Mouse (Mus musculus): ENCODE results near the gene Olfr547. TPM values are rescaled to one million over a fixed set of nuclear protein-coding genes. Genes with fewer than 3 reads are reported as not detected.
"Not testable (repeated sequence)": the region's sequence is repeated elsewhere in the genome, so short reads cannot be mapped to it uniquely, and the experiment has no call there.

Olfr547 gene
- polyA plus RNA-seq (2017; shearing (Covaris generic)), result not detected

DNA sequence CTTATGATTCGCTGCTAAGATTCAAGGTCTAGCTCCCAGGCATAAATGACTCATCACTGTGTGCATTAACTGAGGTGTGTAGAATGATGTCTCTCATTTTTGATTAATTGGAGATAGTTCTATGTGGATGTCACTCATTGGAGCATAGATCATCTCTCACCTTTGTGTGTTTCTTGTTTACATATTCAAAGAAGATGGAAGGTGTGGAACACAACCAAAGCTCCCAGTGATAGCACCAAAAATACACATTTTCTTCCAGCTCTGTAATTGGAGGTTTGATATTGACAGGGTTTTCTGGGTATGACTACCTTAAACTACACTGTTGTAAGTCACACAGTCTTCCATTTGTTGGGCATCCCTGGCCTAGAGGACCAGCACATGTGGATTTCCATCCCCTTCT, at the start of gene Olfr547:
Gene Olfr547 (plus strand): TSS at position 301 of the 400 bp plus-strand sequence.
- ATAC-seq, result no peak

DNA sequence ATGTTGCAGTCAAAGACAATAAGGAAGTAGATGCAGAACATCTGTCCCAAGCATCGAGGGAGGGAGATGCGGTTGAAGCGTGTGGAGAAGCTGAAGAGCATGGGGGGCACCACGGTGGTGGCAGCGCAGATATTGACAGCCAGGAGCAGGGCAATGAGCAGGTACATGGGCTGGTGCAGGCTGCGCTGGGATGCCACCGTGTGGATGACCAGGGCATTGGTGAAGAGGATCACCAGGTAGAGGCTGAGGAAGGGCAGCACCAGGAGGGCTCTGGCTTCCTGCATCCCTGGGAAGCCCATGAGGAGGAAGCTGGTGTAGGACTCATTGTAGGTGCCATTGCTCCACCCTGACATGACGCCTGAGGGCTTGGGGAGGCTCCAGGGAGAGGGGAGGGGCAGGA, 49.8 kb upstream of the Olfr547 start:
- not testable (repeated sequence) for ATAC-seq

GRCm38 (mm10) chr7:102486105-102486504, 48.4 kb upstream of the Olfr547 start:
- ATAC-seq, result no peak

DNA sequence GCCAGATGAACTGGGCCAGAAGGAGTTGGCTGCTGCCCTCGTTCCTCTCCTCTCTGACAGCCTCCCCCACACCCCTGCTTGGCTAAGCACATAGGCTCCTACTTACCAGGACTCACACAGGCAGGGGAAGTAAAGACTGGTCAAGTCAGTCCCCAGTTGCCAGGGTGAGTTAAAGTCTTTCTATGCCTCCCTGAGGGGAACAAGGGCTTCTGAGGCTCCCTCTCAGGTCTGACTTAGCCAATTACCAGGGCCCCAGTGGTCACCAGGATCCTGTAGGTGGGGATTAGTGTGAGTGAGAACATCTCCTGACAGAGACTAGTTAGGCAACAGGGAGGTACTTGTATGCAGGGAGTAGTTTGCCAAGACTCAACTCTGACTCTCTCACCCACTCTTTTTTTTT, 46.4 kb upstream of the Olfr547 start, which contains the start of gene Olfr544:
Gene Olfr544 (minus strand): TSS at position 153 of the 400 bp plus-strand sequence.
- ATAC-seq, result no peak

DNA sequence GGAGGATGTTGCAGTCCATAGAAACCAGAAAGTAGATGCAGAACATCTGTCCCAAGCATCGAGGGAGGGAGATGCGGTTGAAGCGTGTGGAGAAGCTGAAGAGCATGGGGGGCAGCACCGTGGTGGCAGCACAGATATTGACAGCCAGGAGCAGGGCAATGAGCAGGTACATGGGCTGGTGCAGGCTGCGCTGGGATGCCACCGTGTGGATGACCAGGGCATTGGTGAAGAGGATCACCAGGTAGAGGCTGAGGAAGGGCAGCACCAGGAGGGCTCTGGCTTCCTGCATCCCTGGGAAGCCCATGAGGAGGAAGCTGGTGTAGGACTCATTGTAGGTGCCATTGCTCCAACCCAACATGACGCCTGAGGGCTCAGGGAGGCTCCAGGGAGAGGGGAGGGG, 40.1 kb upstream of the Olfr547 start:
- not testable (repeated sequence) for ATAC-seq

DNA sequence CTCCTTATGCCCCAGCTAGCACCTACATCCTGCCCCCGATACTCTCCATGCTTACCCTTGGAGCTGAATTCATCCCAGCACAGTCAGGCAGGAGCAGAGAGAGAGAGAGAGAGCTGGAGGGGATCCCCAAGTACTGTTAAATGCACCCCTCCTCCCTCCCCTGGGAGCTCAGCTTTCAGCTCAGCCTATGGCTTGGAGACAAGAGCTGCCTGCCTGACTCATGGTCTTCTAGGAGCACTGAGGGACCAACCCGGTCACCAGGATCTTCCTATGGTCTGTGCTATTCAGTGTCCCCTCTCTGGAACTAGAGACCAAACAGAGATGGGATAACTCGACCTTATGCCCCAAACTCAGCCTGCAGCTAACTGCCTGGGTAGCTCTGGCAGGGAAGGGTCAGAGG, 35.1 kb upstream of the Olfr547 start, which contains the start of gene Olfr545:
Gene Olfr545 (minus strand): TSS at position 101 of the 400 bp plus-strand sequence.
- no peak for ATAC-seq

- no peak for ATAC-seq
Measured at GRCm38 (mm10) chr7:102501986-102502385, 32.6 kb upstream of the Olfr547 start.

DNA sequence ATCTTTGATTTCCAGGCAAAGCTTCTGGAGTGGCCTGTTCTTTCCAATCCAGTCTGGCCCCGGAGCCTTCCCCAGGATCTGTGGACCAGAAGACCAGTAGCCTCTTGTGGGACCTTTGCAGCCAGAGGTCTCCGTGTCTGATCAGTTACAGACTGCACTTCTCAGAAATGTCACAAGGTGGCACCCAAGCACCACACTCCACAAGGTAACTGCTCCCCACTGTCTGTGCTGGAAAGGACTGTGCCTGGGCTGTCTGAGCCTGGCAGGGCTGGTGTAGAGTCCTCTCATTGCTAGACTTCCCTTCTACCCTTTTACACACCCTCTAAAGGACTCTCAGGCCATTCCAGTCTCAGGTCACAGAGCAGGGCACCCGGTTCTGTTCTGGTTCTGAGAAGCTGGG, 27.7 kb upstream of the Olfr547 start:
- peak; percentile 70 for ATAC-seq

- no peak for ATAC-seq
Measured at GRCm38 (mm10) chr7:102508066-102508465, 26.5 kb upstream of the Olfr547 start.

GRCm38 (mm10) chr7:102508666-102509065, 25.9 kb upstream of the Olfr547 start:
- no peak for ATAC-seq

- no peak for ATAC-seq
Measured at GRCm38 (mm10) chr7:102509726-102510125, 24.8 kb upstream of the Olfr547 start.

DNA sequence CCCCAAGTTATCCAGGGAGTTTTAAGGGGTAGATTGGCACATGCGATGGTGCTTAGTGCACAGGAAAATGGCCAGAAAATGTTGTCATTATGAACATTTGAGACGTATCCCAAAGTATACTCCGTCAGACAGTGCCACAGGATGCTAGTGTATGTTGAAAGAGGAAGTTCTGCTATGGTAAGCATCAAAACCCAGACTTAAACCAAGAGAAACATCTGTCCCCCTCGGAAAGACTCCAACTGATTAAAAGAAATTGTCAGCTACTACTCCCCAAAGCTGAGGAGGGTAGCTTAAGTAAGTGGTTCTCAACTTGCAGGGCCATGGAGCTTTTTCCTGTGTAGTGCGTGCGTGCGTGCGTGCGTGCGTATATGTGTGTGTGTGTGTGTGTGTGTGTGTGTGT, 22.6 kb upstream of the Olfr547 start:
- no peak for ATAC-seq

DNA sequence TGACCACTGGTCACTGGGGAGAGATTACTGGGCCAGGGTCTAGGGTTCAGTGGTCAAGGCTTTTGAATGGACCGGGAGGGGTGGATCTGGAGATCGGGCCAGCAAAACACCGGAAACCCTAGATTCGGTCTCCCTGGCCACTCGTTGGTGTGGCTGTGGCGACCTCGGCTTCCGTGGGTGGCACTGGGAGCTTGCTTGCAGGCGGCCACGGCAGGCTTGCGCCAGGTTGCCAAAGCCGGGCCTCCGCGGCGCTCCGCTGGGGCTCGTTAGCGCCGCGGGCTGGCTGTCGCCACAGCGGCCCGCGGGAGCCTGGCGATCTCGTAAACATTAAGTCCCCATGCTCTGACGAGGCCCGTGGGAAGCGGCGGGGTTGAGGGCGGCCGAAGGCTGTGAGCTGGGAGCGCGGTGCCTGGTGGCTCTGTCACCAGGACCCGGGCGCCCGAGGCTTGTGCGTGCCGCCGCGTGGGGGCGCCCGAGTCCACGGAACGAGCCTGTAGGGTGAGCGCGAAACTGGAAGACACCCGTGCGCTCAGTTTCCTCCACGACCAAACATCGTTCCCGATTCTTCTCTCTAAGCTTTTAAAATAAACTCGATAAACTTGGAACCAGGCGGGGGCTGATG, 21.6 kb upstream of the Olfr547 start:
- ATAC-seq, result peak; percentile 97

- ATAC-seq, result no peak
Measured at GRCm38 (mm10) chr7:102514144-102514543, 20.4 kb upstream of the Olfr547 start.

DNA sequence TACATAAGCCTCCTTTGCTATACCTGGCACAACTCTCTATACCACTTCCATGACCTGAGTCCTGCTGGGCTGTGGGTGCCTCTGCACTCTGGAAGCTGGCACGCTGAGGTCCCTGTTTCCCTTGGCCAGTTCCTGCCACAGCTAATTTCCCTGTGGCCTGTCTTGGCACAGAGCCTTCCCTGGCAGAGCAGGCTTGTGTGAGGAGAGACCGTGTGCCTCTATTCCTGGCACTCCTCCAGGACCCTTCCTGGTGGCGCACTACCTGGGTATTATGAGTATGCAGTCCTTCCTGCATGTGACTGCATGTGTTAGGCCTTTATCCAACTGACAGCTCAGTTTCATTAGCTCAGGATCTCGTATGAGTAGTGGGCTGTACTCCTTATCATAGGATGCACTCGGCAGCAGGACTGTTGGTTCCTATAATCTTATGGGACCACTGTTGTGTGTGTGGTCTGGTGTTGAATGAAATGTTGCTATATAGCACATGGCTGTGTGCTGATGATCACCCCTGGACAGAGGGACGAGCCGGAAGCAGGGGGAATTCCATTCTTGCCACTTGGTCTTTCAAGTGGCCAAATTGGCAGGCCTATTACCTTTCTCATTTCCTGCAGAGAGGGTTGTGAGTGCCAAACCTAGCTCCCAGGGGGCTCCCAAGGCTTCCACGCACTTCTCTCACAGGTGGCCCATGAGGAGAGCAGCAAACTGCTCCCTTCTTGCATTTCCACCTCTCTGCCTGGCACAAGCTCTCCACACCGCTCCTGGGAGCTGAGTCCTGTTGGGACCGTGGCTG, 18.1 kb upstream of the Olfr547 start:
- ATAC-seq, result no peak

- ATAC-seq, result no peak
Measured at GRCm38 (mm10) chr7:102517051-102517335, 17.6 kb upstream of the Olfr547 start.

DNA sequence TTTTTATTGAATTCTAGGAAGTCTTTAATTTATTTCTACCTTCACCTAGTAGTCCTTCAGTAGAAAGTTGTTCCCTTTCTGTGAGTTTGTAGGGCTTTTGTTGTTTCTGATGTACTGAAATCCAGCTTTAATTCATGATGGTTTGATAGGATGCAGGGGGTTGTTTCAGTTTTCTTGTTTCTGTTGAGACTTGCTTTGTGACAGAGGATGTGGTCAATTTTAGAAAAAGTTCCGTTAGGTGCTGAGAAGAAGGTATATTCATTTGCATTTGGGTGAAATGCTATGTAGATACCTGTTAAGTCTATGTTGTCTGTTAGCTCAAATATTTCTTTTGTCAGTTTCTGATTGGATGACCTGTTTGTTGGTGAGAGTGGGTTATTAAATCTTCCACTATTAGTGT, 5.5 kb upstream of the Olfr547 start:
- peak; percentile 95 for ATAC-seq

GRCm38 (mm10) chr7:102540596-102540995, 6.0 kb downstream of the Olfr547 start, which contains the start of gene Olfr548-ps1:
Olfr548-ps1 (plus strand) TSS chr7:102540896.
- no peak for ATAC-seq

GRCm38 (mm10) chr7:102541251-102541650, 6.7 kb downstream of the Olfr547 start:
- ATAC-seq, result peak; percentile 47

GRCm38 (mm10) chr7:102549570-102549969, 15.0 kb downstream of the Olfr547 start, which contains the start of gene Olfr549:
Olfr549 (plus strand) TSS chr7:102549870.
- ATAC-seq, result no peak

- ATAC-seq, result peak; percentile 67
Measured at GRCm38 (mm10) chr7:102553279-102553678, 18.7 kb downstream of the Olfr547 start.

- ATAC-seq, result peak; percentile 100
Measured at GRCm38 (mm10) chr7:102564999-102565997, 30.7 kb downstream of the Olfr547 start, which contains the start of gene Trim21. Trim21 (minus strand) TSS chr7:102565486.

DNA sequence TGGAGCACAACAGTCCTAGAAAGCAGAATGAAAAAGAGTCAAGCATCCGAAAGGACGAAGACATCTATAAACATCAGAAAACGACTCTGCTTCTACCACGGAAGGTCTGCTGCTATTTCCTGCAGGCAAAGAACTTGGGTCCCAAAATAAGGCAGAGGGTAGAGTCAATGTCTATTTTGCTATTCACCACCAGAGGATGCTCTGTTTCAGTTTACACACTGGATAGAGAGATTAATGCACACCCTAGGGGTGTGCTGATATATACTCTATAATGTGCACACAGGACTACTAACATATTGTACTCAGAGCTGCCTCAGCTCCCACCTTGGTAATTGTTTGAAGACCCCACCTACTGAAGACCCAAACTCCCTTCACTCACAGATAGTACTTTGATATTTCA, 31.7 kb downstream of the Olfr547 start:
- ATAC-seq, result no peak

All from CD4-positive, CD25-positive, alpha-beta regulatory T cell, adult 4 months (primary cell).